Mouse (Mus musculus) heart, embryonic 12.5 days (tissue): ENCODE data around the gene Gimap5. TPM values are rescaled to one million over a fixed set of nuclear protein-coding genes. Genes with fewer than 3 reads are reported as not detected.

Experiments
- ATAC-seq: fragments of 200-750 bp; cut with Nextera tagmentation; 2 replicates; pipeline ENCODE4 v1.8.0; 2017; ENCODE audit warnings: moderate TSS enrichment, moderate library complexity; ENCODE audit not compliant: insufficient number of reproducible peaks, low FRiP score
- H3K27ac ChIP-seq: fragments of 300-500 bp; sonication (generic); 2 replicates; pipeline ENCODE4 v1.5.1; 2016; ENCODE audit warnings: mild to moderate bottlenecking, moderate library complexity; ENCODE audit not compliant: poor library complexity, severe bottlenecking
- H3K27me3 ChIP-seq: fragments of 300-500 bp; sonication (generic); replicated peaks from 2 replicates; pipeline ENCODE4 v1.6.1; 2016; ENCODE audit warnings: mild to moderate bottlenecking, moderate library complexity
- H3K36me3 ChIP-seq: fragments of 300-500 bp; sonication (generic); 2 replicates; pipeline ENCODE4 v1.6.1; 2016; ENCODE audit warnings: mild to moderate bottlenecking, moderate library complexity
- H3K4me1 ChIP-seq: fragments of 300-500 bp; sonication (generic); replicated peaks from 2 replicates; pipeline ENCODE4 v1.6.1; 2016; ENCODE audit warnings: mild to moderate bottlenecking
- H3K4me2 ChIP-seq: fragments of 300-500 bp; sonication (generic); 2 replicates; pipeline ENCODE4 v1.6.1; 2016; ENCODE audit warnings: mild to moderate bottlenecking, moderate library complexity
- H3K4me3 ChIP-seq: fragments of 300-500 bp; sonication (generic); 2 replicates; pipeline ENCODE4 v1.5.1; 2016; ENCODE audit warnings: mild to moderate bottlenecking
- H3K9ac ChIP-seq: fragments of 300-500 bp; sonication (generic); 2 replicates; pipeline ENCODE4 v1.6.1; 2016; ENCODE audit warnings: mild to moderate bottlenecking, moderate library complexity
- H3K9me3 ChIP-seq: fragments of 300-500 bp; sonication (generic); replicated peaks from 2 replicates; pipeline ENCODE4 v1.6.1; 2016; ENCODE audit warnings: mild to moderate bottlenecking, moderate library complexity
- WGBS: fragments of 180-500 bp; shearing (Covaris S2); methylation state at CpG from one replicate; pipeline ENCODE4 v1.1.7; 2016; 5-methylcytosine and 5-hydroxymethylcytosine counted together
- polyA plus RNA-seq: library from polyadenylated mRNA; unstranded; fragments of >200 nt; fragmentation: Nextera tagmentation; extraction: Ambion mirVana; gene quantifications from 2 replicates; pipeline ENCODE4 v1.2.1, GENCODE M21; 2016

Gene Gimap5
- polyA plus RNA-seq, 1 experiment from 2014 or later = 5.3 TPM

- peak overlapping the region; percentile 54 for H3K4me2 ChIP-seq
- H3K27ac ChIP-seq = peak overlapping the region; percentile 75
- peak overlapping the region; percentile 21; the same call in 1 of the 2 replicates for H3K4me3 ChIP-seq
- WGBS = 57% methylated on average over 3 of the region's 3 CpGs
- no peaks in the 10 kb centered on the region for H3K36me3 ChIP-seq
- H3K27me3 ChIP-seq = peaks cover 38% of the 10 kb centered on the region
- no peak overlapping the region for H3K9ac ChIP-seq
- ATAC-seq = no peak
- H3K4me1 ChIP-seq = peaks cover 25% of the 10 kb centered on the region
- H3K9me3 ChIP-seq = no peaks in the 10 kb centered on the region
These were observed 5.4 kb upstream of the Gimap5 start for GRCm38 (mm10) chr6:48740501-48741169.

GRCm38 (mm10) chr6:48741273-48741672 lies 4.7 kb upstream of the Gimap5 start:
- peak overlapping the region; percentile 54 for H3K4me2 ChIP-seq
- H3K27ac ChIP-seq = no peak overlapping the region
- peaks cover 28% of the 10 kb centered on the region for H3K4me1 ChIP-seq
- no peaks in the 10 kb centered on the region for H3K36me3 ChIP-seq
- no peak overlapping the region for H3K4me3 ChIP-seq
- WGBS = 39% methylated on average over 3 of the region's 3 CpGs
- peaks cover 44% of the 10 kb centered on the region for H3K27me3 ChIP-seq
- no peak for ATAC-seq
- H3K9me3 ChIP-seq = no peaks in the 10 kb centered on the region
- H3K9ac ChIP-seq = no peak overlapping the region

- peaks cover 28% of the 10 kb centered on the region for H3K4me1 ChIP-seq
- H3K9ac ChIP-seq = no peak overlapping the region
- no peaks in the 10 kb centered on the region for H3K9me3 ChIP-seq
- no peak overlapping the region for H3K4me3 ChIP-seq
- no peaks in the 10 kb centered on the region for H3K36me3 ChIP-seq
- H3K27ac ChIP-seq = no peak overlapping the region
- H3K4me2 ChIP-seq = peak overlapping the region; percentile 88; the same call in 1 of the 2 replicates
- ATAC-seq = no peak
- peaks cover 44% of the 10 kb centered on the region for H3K27me3 ChIP-seq
- 25% methylated on average over 9 of the region's 9 CpGs for WGBS
These were observed 4.2 kb upstream of the Gimap5 start for GRCm38 (mm10) chr6:48741711-48742206.

GRCm38 (mm10) chr6:48742422-48743351 lies 3.3 kb upstream of the Gimap5 start:
- Histone ChIP-seq H3K9me3 (no peaks in the 10 kb centered on the region), H3K36me3 (no peaks in the 10 kb centered on the region), H3K4me1 (peaks cover 28% of the 10 kb centered on the region), H3K27me3 (peaks cover 44% of the 10 kb centered on the region), H3K4me3 (peak overlapping the region; percentile 49), H3K9ac (peak overlapping the region; percentile 50; the same call in 1 of the 2 replicates), H3K4me2 (peak overlapping the region; percentile 88), H3K27ac (no peak overlapping the region)
- ATAC-seq = no peak
- WGBS = 14% methylated on average over 52 of the region's 52 CpGs

- Histone ChIP-seq H3K9me3 (no peaks in the 10 kb centered on the region), H3K27ac (peak overlapping the region; percentile 88), H3K27me3 (peaks cover 40% of the 10 kb centered on the region), H3K4me2 (0 out of 2 replicates have a peak overlapping the region, but pooled peaks have one; percentile 50), H3K9ac (no peak overlapping the region), H3K36me3 (no peaks in the 10 kb centered on the region), H3K4me3 (no peak overlapping the region), H3K4me1 (peaks cover 25% of the 10 kb centered on the region)
- ATAC-seq = peak; percentile 41
- WGBS = 48% methylated on average over 2 of the region's 2 CpGs
These were observed 507 bp upstream of the Gimap5 start for GRCm38 (mm10) chr6:48745490-48745889.

GRCm38 (mm10) chr6:48747091-48747966 lies 1.3 kb downstream of the Gimap5 start:
- Histone ChIP-seq H3K9me3 (no peaks in the 10 kb centered on the region), H3K4me2 (peak overlapping the region; percentile 50), H3K4me3 (no peak overlapping the region), H3K27me3 (peaks cover 22% of the 10 kb centered on the region), H3K9ac (peak overlapping the region; percentile 30; the same call in 1 of the 2 replicates), H3K27ac (peak overlapping the region; percentile 88; the same call in 1 of the 2 replicates), H3K4me1 (peaks cover 12% of the 10 kb centered on the region), H3K36me3 (no peaks in the 10 kb centered on the region; the same call in 1 of the 2 replicates)
- ATAC-seq = no peak
- WGBS = 49% methylated on average over 7 of the region's 7 CpGs

- Histone ChIP-seq H3K27ac (no peak overlapping the region), H3K4me2 (no peak overlapping the region), H3K9ac (no peak overlapping the region), H3K4me3 (no peak overlapping the region), H3K4me1 (no peaks in the 10 kb centered on the region), H3K27me3 (no peaks in the 10 kb centered on the region), H3K9me3 (peaks cover 6% of the 10 kb centered on the region), H3K36me3 (no peaks in the 10 kb centered on the region)
- WGBS = 88% methylated on average over 7 of the region's 7 CpGs
- ATAC-seq = no peak
These were observed 17.7 kb downstream of the Gimap5 start for GRCm38 (mm10) chr6:48763567-48764270.

- H3K9ac ChIP-seq = no peak overlapping the region
- H3K27me3 ChIP-seq = no peaks in the 10 kb centered on the region
- peaks cover 6% of the 10 kb centered on the region for H3K9me3 ChIP-seq
- no peak overlapping the region for H3K4me2 ChIP-seq
- H3K27ac ChIP-seq = no peak overlapping the region
- no peak overlapping the region for H3K4me3 ChIP-seq
- no peaks in the 10 kb centered on the region for H3K4me1 ChIP-seq
- no peaks in the 10 kb centered on the region for H3K36me3 ChIP-seq
- WGBS = 90% methylated on average over 10 of the region's 10 CpGs
- ATAC-seq = no peak
These were observed 18.5 kb downstream of the Gimap5 start for GRCm38 (mm10) chr6:48764496-48764895.

- Histone ChIP-seq H3K4me1 (no peaks in the 10 kb centered on the region), H3K9ac (no peak overlapping the region), H3K27me3 (no peaks in the 10 kb centered on the region), H3K36me3 (no peaks in the 10 kb centered on the region), H3K4me2 (no peak overlapping the region), H3K9me3 (peaks cover 6% of the 10 kb centered on the region), H3K27ac (no peak overlapping the region), H3K4me3 (no peak overlapping the region)
- ATAC-seq = no peak
- WGBS = 72% methylated on average over 9 of the region's 9 CpGs
These were observed 22.3 kb downstream of the Gimap5 start for GRCm38 (mm10) chr6:48768178-48768869.
